Mouse (Mus musculus): ENCODE measurements around the gene Eif3i. TPM values are rescaled to one million over a fixed set of nuclear protein-coding genes. Genes with fewer than 3 reads are reported as not detected.
A peak's percentile ranks its signal among the peaks of the same experiment; 100 is the strongest.

Eif3i gene
- polyA plus RNA-seq, 1 experiment: 297 TPM

DNA sequence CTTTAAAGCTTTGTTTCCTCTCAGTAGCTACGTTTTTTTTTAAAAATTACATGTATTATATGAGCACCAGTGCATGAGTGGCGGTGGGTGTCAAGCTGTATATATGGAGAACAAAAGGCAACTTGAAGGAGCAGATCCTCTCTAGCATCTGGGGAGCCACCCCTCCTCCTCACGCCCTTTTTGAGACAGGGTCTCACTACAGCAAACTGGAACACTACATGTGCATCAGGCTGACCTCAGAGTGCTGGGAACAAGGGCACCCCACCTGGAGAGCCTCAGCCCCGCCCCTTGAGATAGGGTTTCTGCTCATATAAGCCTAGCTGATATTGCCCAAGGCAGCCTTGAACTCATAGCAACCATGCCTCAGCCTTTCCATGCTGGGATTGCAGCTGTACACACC, 25.0 kb upstream of the Eif3i start:
- TF ChIP-seq POLR2A (IDR thresholded peaks at IDR 0.05; ENCODE audit: borderline replicate concordance, extremely low read depth, insufficient read depth, insufficient read length, poor library complexity, severe bottlenecking) (no peak), CTCF (IDR thresholded peaks at IDR 0.05; ENCODE audit: borderline replicate concordance, extremely low read depth, insufficient read depth, insufficient read length) (no peak)
- no peak for DNase-seq (ENCODE audit: low read depth)

GRCm38 (mm10) chr4:129625029-129625370, 24.6 kb upstream of the Eif3i start:
- DNase-seq (ENCODE audit: low read depth): peak; percentile 83
- TF ChIP-seq POLR2A (IDR thresholded peaks at IDR 0.05; ENCODE audit: borderline replicate concordance, extremely low read depth, insufficient read depth, insufficient read length, poor library complexity, severe bottlenecking): no peak
- no peak for TF ChIP-seq CTCF (IDR thresholded peaks at IDR 0.05; ENCODE audit: borderline replicate concordance, extremely low read depth, insufficient read depth, insufficient read length)

DNA sequence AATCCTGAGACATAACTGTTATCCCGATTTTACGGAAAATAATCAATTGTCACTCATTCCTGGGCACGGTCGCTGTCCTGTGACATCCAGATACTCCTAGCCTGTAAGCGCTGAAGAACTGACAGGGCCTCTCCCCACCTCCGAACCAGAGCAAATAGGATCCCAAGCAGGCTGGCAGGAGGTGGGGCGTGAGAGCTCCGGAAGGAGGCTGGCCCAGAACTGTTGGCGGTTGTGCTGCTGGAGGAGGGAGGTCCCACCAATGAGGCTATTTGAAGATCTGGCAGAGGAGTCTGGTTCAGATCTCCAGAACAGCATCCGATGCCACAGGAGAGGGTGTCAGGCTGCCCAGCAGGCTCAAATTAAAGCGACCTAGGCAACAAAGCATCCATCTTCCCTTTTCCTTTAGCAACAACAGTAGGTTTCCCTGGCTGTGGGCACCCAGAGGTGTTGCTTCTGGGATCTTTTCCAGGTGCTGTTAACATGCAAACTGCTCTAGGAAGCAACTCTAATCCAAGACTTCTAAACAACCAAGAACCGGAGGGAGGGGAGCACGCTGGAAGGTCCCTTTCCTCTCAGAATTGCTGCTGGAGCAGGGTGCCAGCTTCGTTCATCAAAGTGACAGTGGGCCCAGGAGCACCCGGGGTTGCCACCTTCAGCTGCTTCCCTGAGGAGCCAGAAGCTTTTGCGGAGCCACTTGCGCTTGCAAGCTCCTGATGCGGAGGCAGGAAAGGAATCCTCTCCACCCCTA, 24.0 kb upstream of the Eif3i start:
- DNase-seq (ENCODE audit: low read depth): peak; percentile 98
- peak; percentile 30; the same call in 1 of the 2 replicates for TF ChIP-seq POLR2A (IDR thresholded peaks at IDR 0.05; ENCODE audit: borderline replicate concordance, extremely low read depth, insufficient read depth, insufficient read length, poor library complexity, severe bottlenecking)
- no peak for TF ChIP-seq CTCF (IDR thresholded peaks at IDR 0.05; ENCODE audit: borderline replicate concordance, extremely low read depth, insufficient read depth, insufficient read length)

- no peak for TF ChIP-seq CTCF (IDR thresholded peaks at IDR 0.05; ENCODE audit: borderline replicate concordance, extremely low read depth, insufficient read depth, insufficient read length)
- TF ChIP-seq POLR2A (IDR thresholded peaks at IDR 0.05; ENCODE audit: borderline replicate concordance, extremely low read depth, insufficient read depth, insufficient read length, poor library complexity, severe bottlenecking): no peak
- peak; percentile 88 for DNase-seq (ENCODE audit: low read depth)
Measured at GRCm38 (mm10) chr4:129623681-129624091, 23.2 kb upstream of the Eif3i start, which contains the start of gene Ccdc28b. Gene Ccdc28b, minus strand, starts transcription at chr4:129623947.

DNA sequence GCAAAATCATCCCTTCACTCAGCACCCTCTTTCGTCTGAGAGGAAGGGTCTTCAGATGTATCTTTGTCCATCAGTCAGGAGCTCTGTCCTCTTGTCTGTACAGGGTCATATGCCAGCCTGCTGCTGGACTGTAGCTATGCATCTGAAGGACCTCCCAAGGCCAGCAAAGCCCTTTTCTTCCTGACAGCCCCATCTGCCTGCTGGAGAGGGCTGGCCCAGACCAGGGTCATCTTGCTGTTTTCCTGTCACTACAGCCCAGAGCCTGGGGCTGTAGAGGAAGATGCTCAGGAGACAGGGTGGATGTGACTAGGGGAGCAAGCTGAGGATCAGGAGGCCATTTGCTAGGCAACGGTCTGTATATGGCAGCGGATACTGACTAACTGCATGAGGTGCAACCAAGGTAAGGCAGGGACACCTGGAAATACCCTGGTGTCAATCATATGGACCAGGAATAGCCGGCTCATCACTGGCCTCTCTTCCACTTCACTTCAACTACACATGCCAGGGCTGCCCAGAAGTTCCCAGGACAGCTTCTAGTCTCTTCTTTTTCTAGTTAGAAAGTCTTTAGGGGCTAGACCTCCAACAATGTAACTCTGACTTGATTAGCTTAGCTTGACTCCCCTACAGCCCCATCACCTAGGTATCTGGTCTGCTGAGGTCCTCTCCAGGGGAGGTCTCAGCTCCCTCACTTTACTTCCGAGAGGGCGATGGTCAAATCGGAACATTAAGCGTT, 22.5 kb upstream of the Eif3i start:
- no peak for TF ChIP-seq POLR2A (IDR thresholded peaks at IDR 0.05; ENCODE audit: borderline replicate concordance, extremely low read depth, insufficient read depth, insufficient read length, poor library complexity, severe bottlenecking)
- TF ChIP-seq CTCF (IDR thresholded peaks at IDR 0.05; ENCODE audit: borderline replicate concordance, extremely low read depth, insufficient read depth, insufficient read length): no peak
- no peak for DNase-seq (ENCODE audit: low read depth)

DNA sequence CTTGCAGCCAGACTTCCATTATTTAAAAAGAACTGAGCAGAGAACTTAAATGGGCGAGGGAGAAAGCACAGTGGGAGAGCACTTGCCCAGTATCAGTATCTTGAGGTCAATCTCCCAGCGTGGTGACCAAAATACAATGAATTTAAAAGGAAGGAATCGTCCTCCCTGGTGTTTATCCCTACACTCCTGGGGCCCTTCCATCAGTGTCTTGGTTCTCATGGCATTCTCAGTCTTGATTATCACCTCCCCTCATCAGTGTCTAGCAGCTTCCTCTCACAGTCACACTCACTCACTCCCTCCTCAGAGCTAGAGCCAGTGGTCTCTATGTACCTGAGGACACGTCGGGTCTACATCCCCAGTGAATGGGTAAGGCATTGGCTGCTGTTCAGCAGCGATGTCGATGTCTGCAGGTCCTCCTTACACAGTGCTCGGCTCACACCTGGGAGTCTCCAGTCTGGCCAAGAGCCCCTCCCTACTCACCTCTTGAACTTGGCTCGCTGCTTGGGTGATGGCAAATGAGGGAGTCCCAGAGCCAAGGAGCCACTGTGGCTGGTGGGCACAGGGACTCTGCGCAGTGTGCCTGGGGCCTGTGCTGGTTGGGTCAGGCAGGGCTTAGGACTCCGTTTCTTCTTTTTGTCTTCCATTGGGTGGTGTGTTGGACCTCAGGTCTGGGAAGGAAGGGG, 21.8 kb upstream of the Eif3i start:
- DNase-seq (ENCODE audit: low read depth): no peak
- TF ChIP-seq POLR2A (IDR thresholded peaks at IDR 0.05; ENCODE audit: borderline replicate concordance, extremely low read depth, insufficient read depth, insufficient read length, poor library complexity, severe bottlenecking) (no peak), CTCF (IDR thresholded peaks at IDR 0.05; ENCODE audit: borderline replicate concordance, extremely low read depth, insufficient read depth, insufficient read length) (no peak)

GRCm38 (mm10) chr4:129621283-129621841, 20.9 kb upstream of the Eif3i start:
- TF ChIP-seq CTCF (IDR thresholded peaks at IDR 0.05; ENCODE audit: borderline replicate concordance, extremely low read depth, insufficient read depth, insufficient read length) (no peak), POLR2A (IDR thresholded peaks at IDR 0.05; ENCODE audit: borderline replicate concordance, extremely low read depth, insufficient read depth, insufficient read length, poor library complexity, severe bottlenecking) (no peak)
- DNase-seq (ENCODE audit: low read depth): no peak

DNA sequence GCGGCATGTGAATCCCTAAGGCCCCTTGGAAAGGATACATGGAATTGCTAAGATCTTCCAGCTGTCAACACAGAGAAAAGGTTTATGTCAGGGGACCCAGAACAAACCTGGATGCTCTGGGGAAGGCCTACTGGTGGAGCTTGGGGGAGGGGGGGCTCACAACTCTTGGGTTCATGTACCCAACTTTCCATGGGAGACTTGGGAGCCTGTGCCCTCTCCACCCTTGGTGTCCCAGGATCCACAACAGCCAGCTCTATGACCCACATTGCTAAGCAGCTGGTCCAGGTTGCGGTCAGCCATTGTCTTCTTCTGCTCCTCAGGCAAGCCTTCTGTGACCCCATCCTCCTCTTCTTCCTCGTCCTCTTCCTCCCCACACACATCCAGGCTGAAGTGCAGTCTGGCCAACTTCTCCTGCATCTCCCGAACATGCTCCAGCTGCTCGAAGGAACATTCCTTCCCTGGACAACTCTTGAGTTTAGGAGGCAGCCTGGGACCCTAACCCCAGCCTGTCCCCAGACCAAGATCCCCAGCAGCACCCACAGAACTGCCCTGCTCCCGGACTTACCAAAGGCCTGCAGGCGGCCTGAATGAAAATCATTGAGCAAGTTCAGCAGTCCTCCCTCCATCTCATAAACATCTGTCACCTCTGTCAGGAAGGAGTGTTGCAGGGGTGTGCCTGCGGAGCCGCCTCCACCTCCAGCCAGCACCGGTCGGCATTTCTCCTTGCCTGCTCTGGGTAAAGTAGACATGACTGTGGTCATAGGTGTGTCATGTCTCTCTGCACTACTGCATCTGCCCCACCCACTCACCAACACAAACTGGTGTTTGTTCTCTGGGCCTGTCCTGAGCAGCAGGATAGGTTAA, 20.2 kb upstream of the Eif3i start:
- no peak for TF ChIP-seq CTCF (IDR thresholded peaks at IDR 0.05; ENCODE audit: borderline replicate concordance, extremely low read depth, insufficient read depth, insufficient read length)
- TF ChIP-seq POLR2A (IDR thresholded peaks at IDR 0.05; ENCODE audit: borderline replicate concordance, extremely low read depth, insufficient read depth, insufficient read length, poor library complexity, severe bottlenecking): no peak
- no peak for DNase-seq (ENCODE audit: low read depth)

DNA sequence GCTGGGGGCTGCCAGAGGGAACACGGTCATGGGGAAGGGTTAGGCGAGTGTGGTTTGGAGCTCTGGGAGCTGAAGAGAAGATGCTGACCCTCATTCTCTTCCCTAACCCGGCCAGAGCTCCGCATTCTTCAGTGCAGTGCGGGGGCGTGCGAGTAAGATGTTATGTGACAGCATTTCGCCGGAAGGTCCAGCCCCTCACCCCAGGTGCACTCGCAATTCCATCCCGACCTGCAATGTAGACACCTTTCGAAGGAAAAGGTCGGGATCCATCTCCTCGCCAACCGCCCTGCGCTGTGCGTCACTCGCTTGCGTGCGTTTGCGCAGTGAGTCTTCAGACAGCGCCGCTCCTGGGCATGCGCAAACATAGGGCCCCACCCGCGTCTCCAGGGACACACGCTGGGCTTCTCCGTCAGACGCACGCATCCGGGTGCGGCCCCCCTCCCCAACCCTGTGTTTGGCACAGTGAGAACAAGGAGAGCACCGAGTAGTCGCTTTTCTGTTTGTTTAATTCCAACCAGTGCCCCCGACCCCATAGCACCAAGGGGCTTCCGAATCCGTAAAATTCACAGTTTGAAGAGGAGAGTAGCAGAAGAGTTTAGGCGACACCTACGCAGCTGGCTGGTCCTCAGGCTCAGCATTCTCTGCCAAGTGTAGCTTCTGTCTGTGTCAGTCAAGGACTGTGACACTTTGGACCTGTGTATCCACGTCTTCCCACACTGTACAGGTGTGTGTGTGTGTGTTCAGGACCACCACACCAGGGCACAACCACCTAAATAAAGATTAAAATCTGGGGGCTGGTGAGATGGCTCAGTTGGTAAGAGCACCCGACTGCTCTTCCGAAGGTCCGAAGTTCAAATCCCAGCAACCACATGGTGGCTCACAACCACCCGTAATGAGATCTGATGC, 18.6 kb upstream of the Eif3i start, which contains the start of gene Iqcc:
Gene Iqcc, minus strand, starts transcription at position 314 of the 906 bp plus-strand sequence.
- TF ChIP-seq CTCF (IDR thresholded peaks at IDR 0.05; ENCODE audit: borderline replicate concordance, extremely low read depth, insufficient read depth, insufficient read length): no peak
- peak; percentile 80; the same call in 1 of the 2 replicates for TF ChIP-seq POLR2A (IDR thresholded peaks at IDR 0.05; ENCODE audit: borderline replicate concordance, extremely low read depth, insufficient read depth, insufficient read length, poor library complexity, severe bottlenecking)
- peak; percentile 98 for DNase-seq (ENCODE audit: low read depth)

Measured in brain, embryonic 14.5 days (tissue).